Mouse (Mus musculus): ENCODE results near the gene Frrs1.

- no peak for TF ChIP-seq CTCF (IDR thresholded peaks at IDR 0.05; ENCODE audit: low read depth)
- TF ChIP-seq EP300 (IDR thresholded peaks at IDR 0.05; ENCODE audit: low read depth) = no peak
Observed at GRCm38 (mm10) chr3:116835350-116835749, 23.9 kb upstream of the Frrs1 start.

Data from heart, postnatal 0 days (tissue).